Mouse (Mus musculus): ENCODE results near the gene Elmo1.

Elmo1 gene

GRCm38 (mm10) chr13:20090133-20090710 is at the start of gene Elmo1:
TSS of gene Elmo1 (plus strand) at chr13:20090596.
- DNase-seq (ENCODE audit: low spot score in 2 of 2): peak; percentile 48 to 57

- no peak for DNase-seq (ENCODE audit: low spot score in 2 of 2)
Observed at GRCm38 (mm10) chr13:20041169-20041830, 49.1 kb upstream of the Elmo1 start.

- DNase-seq (ENCODE audit: low spot score in 2 of 2): no peak
Observed at GRCm38 (mm10) chr13:20042856-20043255, 47.5 kb upstream of the Elmo1 start.

GRCm38 (mm10) chr13:20045350-20045749 is 45.0 kb upstream of the Elmo1 start:
- DNase-seq (ENCODE audit: low spot score in 2 of 2): no peak

- no peak for DNase-seq (ENCODE audit: low spot score in 2 of 2)
Observed at GRCm38 (mm10) chr13:20045836-20046235, 44.6 kb upstream of the Elmo1 start.

GRCm38 (mm10) chr13:20046406-20046805 is 44.0 kb upstream of the Elmo1 start:
- DNase-seq (ENCODE audit: low spot score in 2 of 2): no peak

GRCm38 (mm10) chr13:20047926-20048836 is 42.2 kb upstream of the Elmo1 start:
- no peak for DNase-seq (ENCODE audit: low spot score in 2 of 2)

GRCm38 (mm10) chr13:20048837-20049160 is 41.6 kb upstream of the Elmo1 start:
- no peak for DNase-seq (ENCODE audit: low spot score in 2 of 2)

GRCm38 (mm10) chr13:20049654-20050053 is 40.7 kb upstream of the Elmo1 start:
- DNase-seq (ENCODE audit: low spot score in 2 of 2): no peak

GRCm38 (mm10) chr13:20050149-20050548 is 40.2 kb upstream of the Elmo1 start:
- DNase-seq (ENCODE audit: low spot score in 2 of 2): no peak

GRCm38 (mm10) chr13:20057926-20058325 is 32.5 kb upstream of the Elmo1 start:
- no peak for DNase-seq (ENCODE audit: low spot score in 2 of 2)

- DNase-seq (ENCODE audit: low spot score in 2 of 2): no peak
Observed at GRCm38 (mm10) chr13:20061031-20061430, 29.4 kb upstream of the Elmo1 start.

GRCm38 (mm10) chr13:20063331-20063730 is 27.1 kb upstream of the Elmo1 start:
- DNase-seq (ENCODE audit: low spot score in 2 of 2): no peak

GRCm38 (mm10) chr13:20072043-20072442 is 18.4 kb upstream of the Elmo1 start:
- DNase-seq (ENCODE audit: low spot score in 2 of 2): no peak

GRCm38 (mm10) chr13:20072994-20073393 is 17.4 kb upstream of the Elmo1 start:
- DNase-seq (ENCODE audit: low spot score in 2 of 2): no peak

GRCm38 (mm10) chr13:20076521-20076920 is 13.9 kb upstream of the Elmo1 start:
- no peak for DNase-seq (ENCODE audit: low spot score in 2 of 2)

- no peak for DNase-seq (ENCODE audit: low spot score in 2 of 2)
Observed at GRCm38 (mm10) chr13:20077237-20077636, 13.2 kb upstream of the Elmo1 start.

GRCm38 (mm10) chr13:20090711-20091603 is 561 bp downstream of the Elmo1 start:
- peak in 1 of 2 experiments; percentile 56 for DNase-seq (ENCODE audit: low spot score in 2 of 2)

GRCm38 (mm10) chr13:20091604-20091926 is 1.2 kb downstream of the Elmo1 start:
- DNase-seq (ENCODE audit: low spot score in 2 of 2): no peak

- DNase-seq (ENCODE audit: low spot score in 2 of 2): no peak
Observed at GRCm38 (mm10) chr13:20092301-20092700, 1.9 kb downstream of the Elmo1 start.

- peak in 1 of 2 experiments; percentile 26 for DNase-seq (ENCODE audit: low spot score in 2 of 2)
Observed at GRCm38 (mm10) chr13:20093307-20094045, 3.1 kb downstream of the Elmo1 start.
